Mouse (Mus musculus) adrenal gland, adult 10 weeks (tissue): ENCODE data around the gene Morc2b. TPM values are rescaled to one million over a fixed set of nuclear protein-coding genes. Genes with fewer than 3 reads are reported as not detected.

Experiments used
- polyA plus RNA-seq: library from polyadenylated mRNA; stranded (reverse); fragments of 350-450 nt; fragmentation: Illumina TruSeq; extraction: RNeasy Lipid Tissue Mini Kit (QIAGEN cat#74804); gene quantifications from one replicate; pipeline ENCODE4 v1.2.3, GENCODE M21; 2014; ENCODE audit warnings: low read depth, low replicate concordance

The Morc2b gene
- polyA plus RNA-seq = not detected

DNA sequence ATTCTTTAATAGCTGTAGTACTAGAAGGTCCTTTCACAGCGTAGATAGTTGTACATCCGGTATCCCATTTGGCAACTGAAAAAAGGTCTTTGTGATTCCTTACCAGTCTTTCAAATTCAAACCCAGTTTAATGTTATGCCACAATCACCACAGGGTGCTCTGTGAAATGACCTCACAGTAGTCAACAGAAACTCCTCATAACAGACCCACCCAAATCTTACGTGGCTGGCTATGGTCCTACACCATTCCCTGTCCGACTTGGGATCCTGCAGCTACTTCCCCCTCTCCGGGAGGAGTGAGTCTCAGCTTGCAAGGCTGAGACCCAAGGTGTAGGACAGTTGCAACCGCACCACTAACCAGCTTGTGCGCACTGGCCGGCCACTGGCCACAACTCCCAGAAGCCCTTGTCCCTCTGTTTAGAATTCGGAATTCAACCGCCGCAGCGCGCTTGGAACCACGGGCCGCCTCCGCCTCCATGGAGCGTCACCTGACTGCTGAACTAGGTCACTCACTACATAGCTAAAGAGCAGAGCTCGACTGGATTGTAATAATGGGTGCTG lies at the start of gene Morc2b:
TSS of gene Morc2b (minus strand) at position 423 of the 560 bp plus-strand sequence.

DNA sequence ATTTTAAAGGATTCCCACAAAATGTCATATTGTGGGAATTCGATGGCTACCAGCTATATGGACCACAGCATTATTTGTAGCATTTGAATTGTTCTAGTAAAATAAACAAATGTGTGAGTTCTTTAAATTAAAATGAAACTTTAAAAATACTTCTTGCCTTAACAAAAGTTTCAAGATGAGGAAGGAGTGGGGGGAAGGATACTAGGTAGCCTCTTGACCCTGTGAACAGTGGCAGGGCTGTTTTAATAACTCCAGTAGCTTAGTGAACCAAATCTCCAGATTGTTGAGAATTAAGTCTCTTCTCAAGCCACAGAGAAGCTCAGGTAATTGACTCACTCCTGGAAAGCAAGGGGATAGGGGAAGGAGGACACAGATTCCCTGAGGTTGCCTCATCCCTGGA lies 28.7 kb upstream of the Morc2b start, which contains the start of gene Olfr55:
TSS of gene Olfr55 (plus strand) at position 301 of the 400 bp plus-strand sequence.

DNA sequence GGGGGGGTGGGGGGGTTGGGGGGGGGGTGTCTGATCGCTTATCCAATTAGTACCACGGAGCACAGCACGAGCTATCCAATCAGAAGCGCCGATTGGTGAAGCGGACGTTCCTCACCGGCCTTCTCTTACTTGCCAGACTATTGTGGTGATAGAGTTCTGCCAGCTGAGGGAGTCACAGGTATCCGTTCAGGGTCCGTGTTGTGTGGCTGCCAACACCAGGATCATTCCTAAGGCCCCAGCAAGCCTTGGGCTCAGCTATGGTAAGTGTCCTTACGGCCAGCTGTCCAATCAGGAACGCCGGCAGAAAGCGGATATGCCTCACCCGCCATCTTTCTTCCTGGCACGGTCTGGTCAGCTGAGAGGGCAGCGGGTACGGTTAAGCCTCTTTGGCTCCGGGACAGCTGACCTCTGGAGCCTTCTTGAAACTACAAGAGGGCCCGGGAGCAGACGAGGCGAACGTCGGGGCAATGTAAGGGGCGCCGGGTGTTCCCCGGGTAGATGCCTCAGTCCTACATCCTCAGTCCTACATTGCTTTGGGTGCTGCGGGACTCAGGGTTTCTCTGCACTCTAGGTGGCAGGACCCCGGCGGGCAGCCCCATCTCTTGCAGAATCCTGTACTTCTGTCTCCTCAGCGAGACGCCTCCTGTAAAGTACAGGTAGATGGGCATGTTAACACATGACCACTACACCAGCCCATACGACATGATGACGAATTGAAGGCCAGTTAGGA lies 50.1 kb downstream of the Morc2b start, which contains the start of gene Zfp563:
TSS of gene Zfp563 (plus strand) at position 91 of the 730 bp plus-strand sequence.

GRCm38 (mm10) chr17:33067958-33068357 lies 71.5 kb downstream of the Morc2b start, which contains the start of gene 4921501E09Rik:
Gene 4921501E09Rik, minus strand, starts transcription at chr17:33068058.

Other genes with a start within 250 kb of the Morc2b start
- gene Zfp870, start 248.0 kb downstream of the Morc2b start, polyA plus RNA-seq = 12.6 TPM
- 4.2 TPM for gene Cyp4f14, start 222.3 kb downstream of the Morc2b start, polyA plus RNA-seq
- gene Cyp4f13, start 192.3 kb downstream of the Morc2b start, polyA plus RNA-seq = 14.3 TPM
- gene Zfp472, start 173.9 kb downstream of the Morc2b start, polyA plus RNA-seq = 15.9 TPM
- 32.1 TPM for gene Zfp952, start 146.6 kb downstream of the Morc2b start, polyA plus RNA-seq
- 23.7 TPM for gene Zfp763, start 106.3 kb downstream of the Morc2b start, polyA plus RNA-seq
- not detected for gene 4921501E09Rik, start 71.6 kb downstream of the Morc2b start, polyA plus RNA-seq
- gene Zfp563, start 50.4 kb downstream of the Morc2b start, polyA plus RNA-seq = 25.1 TPM
- gene Olfr55, start 28.8 kb upstream of the Morc2b start, polyA plus RNA-seq = not detected
- gene Olfr239, start 51.6 kb upstream of the Morc2b start, polyA plus RNA-seq = not detected
- gene Olfr1564, start 82.0 kb upstream of the Morc2b start, polyA plus RNA-seq = not detected
- 45.0 TPM for gene Zfp955a, start 115.5 kb upstream of the Morc2b start, polyA plus RNA-seq
- gene Olfr63, start 125.0 kb upstream of the Morc2b start, polyA plus RNA-seq = not detected
- 28.1 TPM for gene Zfp955b, start 149.9 kb upstream of the Morc2b start, polyA plus RNA-seq
- gene Zfp81, start 219.2 kb upstream of the Morc2b start, polyA plus RNA-seq = 30.8 TPM